Mouse (Mus musculus): ENCODE results near the gene Gm20823. TPM values are rescaled to one million over a fixed set of nuclear protein-coding genes. Genes with fewer than 3 reads are reported as not detected.
"Not testable (repeated sequence)": the region's sequence is repeated elsewhere in the genome, so short reads cannot be mapped to it uniquely, and the experiment has no call there.

Gm20823 gene
- not detected in 2 replicates for polyA plus RNA-seq (2015; fragmentation: Nextera tagmentation; extraction: Ambion mirVana)

DNA sequence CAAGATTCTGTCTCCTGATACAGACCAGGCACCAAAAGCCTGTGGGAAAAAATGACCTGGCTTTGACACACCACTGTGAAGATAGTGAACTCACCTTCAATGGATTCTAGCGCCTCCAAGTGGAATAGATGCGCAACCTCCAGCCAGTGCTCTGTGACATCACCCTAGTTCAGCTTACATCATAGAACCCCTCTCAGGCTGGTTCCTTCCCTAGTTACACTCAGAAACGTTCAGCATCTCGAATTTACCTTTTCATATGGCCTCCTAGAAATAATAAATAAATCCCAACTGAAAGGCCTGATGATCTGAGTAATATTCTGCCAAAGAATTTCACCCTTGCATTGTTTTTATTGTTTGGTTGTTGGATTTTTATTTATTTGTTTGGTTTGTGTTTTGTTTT, at the start of gene Gm20823:
Gene Gm20823, minus strand, starts transcription at position 101 of the 400 bp plus-strand sequence.
- not testable (repeated sequence) for H3K9me3 ChIP-seq (replicated peaks); ATAC-seq; H3K4me2 ChIP-seq; H3K9ac ChIP-seq; H3K4me3 ChIP-seq; H3K27ac ChIP-seq; H3K27me3 ChIP-seq; H3K4me1 ChIP-seq; H3K36me3 ChIP-seq (ENCODE audit: poor library complexity, severe bottlenecking)
- no CpG with 5 or more reads among the region's 4 CpGs for WGBS
